Mouse (Mus musculus) ovary, postnatal 10 days (tissue): ENCODE results near the gene Moap1.

Experiments used
- DNase-seq: peaks from one replicate; pipeline ENCODE4 v3.0.0; 2022; ENCODE audit warnings: low spot score

Gene Moap1

DNA sequence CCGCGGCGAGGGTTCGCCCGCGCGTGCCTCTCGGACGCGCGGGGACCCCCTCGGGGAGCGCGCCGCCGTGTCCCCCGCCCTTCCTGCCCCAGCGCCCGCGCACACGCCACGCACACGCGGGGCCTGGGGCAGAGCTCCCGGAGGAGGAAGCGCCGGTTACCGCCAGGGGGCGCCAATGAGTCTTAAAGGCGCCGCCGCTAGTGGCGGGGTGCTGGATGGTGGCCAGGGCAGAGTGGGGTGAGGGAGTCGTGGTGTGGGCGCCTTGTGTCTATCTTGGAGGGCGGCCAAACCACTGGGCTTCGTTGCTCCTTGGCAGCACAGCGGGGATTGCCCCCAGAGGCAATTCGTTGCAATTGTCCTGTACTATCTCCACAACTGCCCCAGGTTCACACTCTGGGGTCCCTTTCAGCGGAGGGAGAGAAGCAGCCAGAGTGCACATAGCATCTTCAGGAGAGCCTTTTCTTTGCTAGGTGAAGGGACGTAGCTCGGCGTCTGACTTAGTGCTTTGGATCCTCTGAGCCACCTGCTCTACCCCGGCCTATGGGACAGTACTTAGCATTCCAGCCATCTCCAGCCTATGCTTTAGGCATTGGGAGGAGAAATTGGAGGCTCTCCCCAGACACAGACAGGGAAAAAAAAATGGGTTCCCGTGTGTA, 38.1 kb downstream of the Moap1 start:
- peak; percentile 75 for DNase-seq

DNA sequence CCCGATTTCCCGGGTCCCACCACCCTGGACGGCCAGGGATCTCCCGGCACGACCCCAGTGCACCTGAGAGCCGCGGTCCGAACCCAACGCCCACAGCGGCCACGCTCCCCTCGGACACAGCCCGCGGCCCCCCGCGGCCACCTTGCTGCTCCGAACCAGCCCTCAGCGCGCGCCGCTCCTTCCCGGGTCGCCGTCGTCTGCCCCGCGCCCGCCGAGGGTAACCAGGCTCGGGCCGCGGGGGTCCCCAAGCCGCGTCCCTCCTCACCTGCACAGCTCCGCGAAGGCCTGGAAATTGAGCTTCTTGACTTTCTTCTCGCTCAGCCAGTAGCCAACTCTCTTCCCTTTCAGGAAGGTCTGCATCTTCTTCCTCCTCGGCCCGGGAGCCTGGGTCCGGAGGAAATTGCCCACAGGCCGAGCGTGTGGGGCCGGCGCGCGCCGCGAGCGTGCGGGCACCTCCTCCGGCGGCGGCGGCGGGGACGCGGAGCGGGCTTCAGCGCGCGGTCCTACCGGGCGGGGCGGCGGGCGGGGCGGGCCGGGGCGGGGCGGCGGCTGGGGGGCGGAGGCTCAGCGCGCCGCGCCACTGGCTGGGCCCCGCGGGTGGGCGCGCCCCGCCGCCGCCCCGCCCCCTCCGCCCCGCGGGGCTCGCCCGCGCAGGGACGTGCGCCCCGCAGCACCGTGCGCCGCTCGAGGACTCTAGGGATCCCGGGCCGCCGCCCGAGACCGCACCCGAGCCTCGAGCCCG, 38.8 kb downstream of the Moap1 start, which contains the start of gene Itpk1:
TSS of gene Itpk1 (minus strand) at position 474 of the 742 bp plus-strand sequence.
- peak; percentile 49 for DNase-seq

DNA sequence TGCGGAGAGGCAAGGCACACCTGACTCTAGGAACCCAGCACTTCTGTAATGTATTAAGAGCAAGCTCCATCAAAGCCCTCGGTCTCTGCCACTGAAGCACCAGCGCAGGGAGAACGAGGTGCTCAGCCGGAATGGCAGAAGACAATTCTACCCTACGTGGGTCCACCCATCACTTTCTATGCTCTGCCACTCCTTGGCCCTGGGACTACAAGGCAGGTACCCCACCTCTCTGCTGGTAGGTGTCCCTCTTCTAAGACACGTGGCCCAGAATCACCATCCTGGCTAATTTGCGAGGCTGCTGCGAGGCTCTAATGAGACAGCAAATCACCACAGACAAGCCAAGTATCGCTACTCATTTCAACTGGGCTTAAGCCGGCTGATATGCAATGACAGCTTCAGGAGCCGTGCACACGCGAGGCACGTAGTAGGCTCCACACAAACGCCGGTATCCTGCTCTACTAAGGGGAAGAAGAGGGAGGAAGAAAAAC, 39.5 kb downstream of the Moap1 start:
- no peak for DNase-seq

DNA sequence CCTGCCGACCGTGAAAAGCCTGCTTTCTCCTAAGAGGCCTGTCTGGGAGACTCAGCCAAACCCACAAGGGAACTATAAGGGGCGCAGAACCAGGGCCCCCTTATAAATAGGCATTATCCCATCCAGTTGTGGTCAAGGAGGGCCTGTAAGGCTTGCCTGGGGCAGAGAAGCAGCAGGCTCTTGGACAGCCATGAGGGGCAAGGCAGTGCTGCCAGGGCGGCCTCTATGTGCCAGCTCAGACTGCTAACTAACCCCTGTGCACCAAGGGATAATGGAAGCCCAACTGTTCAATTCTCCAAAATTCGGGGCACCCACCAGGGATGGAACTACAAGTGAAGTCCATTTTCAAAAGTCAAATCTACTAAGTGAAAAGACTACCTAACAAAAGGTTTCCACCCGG, 40.0 kb downstream of the Moap1 start:
- no peak for DNase-seq

DNA sequence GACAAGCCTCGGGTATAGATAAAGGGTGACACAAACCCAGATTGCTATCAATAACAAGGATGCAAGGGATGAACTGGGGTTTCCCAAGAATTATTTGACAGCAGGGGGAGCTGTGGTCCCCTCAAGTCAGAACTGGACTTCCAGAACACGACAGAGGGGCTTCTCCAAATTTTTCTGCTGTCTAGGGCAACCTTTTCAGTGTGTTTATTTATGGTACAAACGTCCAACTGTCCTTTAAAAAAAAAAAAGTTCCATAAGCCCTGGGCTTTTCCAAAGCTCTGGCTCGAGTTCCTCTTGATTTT, 40.4 kb downstream of the Moap1 start:
- no peak for DNase-seq

DNA sequence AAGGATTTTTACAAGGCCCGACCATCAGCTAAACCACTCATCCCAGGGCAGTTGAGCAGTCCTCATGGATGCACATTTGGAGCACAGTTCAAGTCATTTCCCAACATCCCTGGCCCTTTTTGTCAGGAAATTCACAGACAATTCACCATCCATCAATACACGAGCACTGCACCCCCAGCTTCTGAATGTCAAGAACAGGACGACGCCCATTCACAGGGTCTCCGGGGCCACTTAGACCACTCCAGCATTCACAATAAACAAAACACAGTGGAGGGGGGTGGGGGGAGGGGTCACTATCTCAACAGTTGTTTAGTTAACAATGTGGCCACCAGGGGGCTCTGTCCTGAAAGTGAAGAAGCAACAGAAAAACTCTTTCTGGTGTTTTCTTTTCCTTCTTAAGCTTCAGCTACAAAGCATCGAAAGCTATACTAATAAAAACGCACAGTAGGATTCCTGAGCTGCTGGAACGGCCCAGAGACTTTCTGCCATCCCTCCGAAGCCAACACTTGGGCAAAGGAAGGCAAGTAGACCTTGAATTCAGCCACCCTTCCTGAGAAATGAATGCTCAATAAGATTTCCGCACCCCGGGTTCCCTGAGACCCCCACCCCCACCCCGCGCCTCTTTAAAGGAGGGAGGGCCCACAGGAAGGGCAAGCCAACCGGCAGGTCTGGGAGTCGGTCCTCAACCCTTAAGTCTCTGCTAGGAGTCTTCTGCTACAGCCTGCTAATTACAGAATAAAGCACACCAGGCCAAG, 40.9 kb downstream of the Moap1 start:
- DNase-seq: peak; percentile 45

DNA sequence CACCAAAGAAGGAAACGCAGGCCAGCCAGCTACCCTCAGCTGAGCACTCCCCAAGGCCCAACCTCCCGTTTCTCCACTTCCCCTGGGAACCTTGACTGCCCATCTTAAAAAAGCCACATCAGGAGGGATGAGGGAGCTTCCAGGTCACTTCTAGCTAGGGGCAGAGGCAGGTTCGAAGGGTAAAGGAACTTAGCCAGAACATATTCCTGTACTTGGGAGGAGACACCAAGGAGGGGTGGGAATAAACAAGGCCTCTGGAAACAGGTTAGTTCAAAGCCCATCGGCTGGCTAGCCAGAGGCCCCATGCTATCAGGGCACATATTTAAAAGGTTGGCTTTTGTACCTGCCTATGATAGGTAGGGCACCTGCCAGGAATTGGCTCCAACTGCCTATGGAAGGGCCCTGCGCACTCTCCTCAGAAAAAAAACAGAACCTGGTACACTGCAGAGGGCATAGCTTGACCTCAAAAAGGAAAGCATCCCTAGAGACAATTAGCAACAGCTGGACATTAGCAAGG, 41.7 kb downstream of the Moap1 start:
- no peak for DNase-seq

DNA sequence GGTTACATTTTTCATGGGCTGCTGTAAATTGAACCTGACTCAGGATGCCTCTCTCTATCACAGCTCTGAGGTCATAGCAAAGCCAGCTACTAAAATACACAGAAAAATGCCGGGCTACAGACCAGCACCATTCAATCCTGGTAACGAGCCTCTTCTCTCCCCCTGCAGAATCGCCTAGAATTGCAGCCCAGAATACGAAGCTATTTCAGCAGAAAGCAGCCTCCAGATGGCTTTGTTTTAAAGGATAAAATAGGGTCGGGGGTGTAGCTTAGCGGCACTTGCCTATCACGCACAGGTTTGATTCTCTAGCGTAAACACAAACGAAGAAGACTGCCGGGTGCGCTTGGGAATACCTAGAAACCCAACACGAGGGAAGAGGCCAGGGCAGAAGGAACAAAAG, 43.0 kb downstream of the Moap1 start:
- no peak for DNase-seq

DNA sequence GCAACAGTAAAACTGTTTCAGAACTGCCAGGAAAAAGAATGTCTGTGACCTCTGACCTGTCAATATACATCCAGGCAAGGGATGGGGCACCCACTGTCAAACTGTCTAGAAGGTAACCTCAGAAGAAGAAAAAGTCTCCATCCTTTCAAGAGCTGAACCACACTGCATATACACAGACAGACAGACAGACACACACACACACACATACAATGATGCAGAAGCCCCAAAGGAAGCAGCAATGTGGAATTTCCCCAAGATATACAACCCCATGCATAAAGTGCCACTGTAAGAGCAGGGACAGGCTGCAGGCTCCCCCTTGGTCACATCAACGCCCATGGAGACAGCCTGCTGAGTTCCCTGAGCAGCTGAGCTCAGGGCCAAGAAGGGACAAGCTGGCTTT, 44.3 kb downstream of the Moap1 start:
- DNase-seq: no peak

DNA sequence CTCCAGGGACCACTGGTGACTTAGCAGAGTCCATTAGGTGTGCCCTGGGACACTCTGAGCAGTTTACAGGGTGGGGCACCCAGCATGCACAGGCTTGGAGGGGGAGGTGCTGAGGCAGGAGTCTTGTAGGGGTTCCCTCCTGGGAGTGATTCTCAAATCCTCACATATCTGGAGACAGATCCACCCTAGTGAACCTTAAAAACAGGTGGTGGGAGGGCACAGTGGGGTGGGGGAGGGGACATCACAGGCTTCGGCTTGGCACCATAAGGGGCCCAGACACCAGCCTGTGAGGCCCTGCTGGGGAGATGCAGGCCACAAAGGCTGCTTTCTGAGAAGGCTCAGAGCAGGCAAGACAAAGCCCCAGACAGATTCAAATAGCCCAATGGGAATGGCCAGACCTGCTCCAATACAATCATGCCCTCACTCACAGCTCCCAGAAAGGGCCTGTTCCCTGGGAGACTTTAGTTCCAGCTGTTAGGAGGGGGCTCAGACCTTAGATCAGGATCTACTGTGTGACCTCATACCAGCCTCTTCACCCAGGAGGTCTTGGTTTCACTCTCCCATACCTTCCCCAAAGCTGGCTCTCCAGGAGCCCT, 45.3 kb downstream of the Moap1 start:
- no peak for DNase-seq

DNA sequence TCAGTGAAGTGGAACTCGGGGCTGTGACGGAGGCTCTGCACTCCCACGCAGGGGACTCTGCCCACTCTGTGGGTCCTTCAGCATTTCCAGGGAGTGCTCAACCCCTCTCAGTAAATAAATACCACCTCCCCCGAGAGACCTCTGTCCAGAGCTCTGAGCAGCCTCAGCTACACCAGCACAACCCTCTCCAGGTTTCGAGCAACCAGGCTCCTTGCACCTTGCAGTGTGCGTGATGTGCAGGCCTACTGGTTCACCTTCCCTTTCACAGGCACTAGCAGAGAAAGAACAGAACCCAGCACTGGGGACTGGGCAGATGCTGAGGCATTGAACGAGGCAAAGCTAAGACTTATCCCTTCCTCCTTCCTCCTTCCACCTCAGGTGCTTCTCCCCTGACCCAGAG, 46.1 kb downstream of the Moap1 start:
- DNase-seq: no peak

DNA sequence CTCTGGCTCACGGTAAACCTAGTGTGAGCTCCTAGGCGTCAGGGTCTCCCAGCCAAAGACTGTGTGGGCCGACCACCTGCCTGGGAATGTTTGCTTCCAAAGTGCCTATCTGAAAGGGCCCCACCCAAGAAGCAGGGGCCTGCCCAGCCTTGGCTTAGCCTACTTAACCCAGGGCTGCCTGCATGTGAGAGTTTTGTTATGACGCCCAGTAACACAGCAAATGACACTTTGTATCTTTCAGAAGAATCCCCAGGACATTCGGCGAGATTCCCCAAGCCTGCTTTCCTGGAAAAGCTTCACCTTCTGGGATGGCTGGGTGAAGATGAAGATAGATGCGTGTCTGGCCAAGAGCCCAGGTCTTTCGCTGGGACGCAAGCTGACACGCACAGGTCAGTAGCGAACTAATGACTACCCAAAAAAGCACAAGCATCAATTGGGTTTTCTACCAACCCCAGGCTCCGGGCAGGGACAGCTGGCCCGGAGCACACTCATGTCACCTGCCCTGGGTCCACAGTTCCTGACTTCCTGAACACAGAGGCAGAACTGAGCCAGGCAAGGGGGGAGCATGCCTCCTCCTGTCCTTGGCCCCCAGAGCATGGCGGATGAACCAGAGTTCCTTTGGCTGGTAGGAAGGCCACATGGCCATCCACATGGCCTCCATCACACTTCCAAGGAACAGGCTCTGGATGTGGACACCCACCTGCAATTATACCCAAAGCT, 46.7 kb downstream of the Moap1 start:
- DNase-seq: no peak

DNA sequence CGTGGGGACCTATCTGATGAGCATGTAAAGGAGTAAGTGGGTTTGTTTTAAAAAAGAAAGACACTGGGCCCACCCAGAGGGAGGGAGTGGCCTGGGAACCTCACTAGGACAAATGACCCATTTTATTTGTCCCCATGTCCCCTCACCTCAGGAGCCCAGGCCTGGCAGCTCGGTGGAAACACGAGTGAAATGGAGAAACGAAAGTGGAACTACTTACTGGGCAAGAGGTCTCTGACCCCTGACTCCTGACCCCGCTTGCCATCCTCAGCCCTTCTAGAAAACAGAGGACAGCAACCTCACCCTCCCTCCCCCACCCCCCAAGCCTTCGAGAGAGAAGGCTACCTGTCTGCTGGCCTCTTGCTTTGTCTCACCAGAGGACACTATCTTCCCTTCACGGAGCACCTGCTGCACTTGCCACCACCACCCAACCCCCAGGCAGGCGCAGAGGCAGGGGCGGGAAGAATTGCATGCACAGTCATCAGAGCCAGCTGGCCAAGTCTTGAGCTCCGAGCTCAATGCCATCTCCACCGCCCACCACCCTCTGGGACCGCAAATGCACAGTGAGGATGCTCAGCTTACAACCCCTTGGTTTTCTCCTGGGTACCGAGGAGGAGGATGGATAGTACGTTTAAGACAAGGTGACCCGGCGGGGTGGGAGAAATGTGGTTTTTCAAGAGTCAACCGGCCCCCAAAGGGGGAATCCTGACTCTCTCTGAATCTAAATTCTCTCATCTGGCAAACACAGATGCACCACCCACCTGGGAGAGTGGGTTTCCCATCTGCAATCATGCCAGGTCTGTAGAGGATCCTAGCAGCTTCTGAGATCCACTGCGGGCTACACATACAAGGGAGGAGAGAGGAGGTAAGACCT, 47.9 kb downstream of the Moap1 start:
- no peak for DNase-seq
